Mouse (Mus musculus): ENCODE measurements around the gene Nat8.
"Not testable (repeated sequence)": the region's sequence is repeated elsewhere in the genome, so short reads cannot be mapped to it uniquely, and the experiment has no call there.

Gene Nat8

GRCm38 (mm10) chr6:85835104-85835503 lies 3.2 kb upstream of the Nat8 start:
- DNase-seq, result not testable (repeated sequence)

GRCm38 (mm10) chr6:85834504-85835100 lies 2.7 kb upstream of the Nat8 start:
- not testable (repeated sequence) for DNase-seq

DNA sequence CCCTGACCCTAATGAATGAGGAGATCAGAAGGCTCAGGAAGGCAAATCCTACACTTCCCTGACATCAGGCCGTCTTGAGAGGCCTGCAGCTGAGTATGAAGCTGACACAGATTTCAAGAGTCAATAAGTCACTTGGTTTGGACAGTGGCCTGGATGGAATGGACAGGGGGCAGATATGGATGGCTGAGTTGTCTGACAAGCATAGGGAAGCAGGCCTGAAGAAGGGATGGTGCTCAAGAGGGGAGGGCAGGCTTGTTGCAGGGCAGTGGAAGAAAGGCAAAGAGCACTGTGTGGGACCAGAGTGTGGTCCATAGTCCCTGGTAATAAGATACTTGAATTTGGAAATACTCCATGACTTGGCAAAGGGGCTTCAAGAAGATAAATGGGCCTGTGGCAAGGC lies 2.4 kb downstream of the Nat8 start:
- no peak for DNase-seq

- DNase-seq, result no peak
Measured at GRCm38 (mm10) chr6:85825886-85826285, 6.0 kb downstream of the Nat8 start.

DNA sequence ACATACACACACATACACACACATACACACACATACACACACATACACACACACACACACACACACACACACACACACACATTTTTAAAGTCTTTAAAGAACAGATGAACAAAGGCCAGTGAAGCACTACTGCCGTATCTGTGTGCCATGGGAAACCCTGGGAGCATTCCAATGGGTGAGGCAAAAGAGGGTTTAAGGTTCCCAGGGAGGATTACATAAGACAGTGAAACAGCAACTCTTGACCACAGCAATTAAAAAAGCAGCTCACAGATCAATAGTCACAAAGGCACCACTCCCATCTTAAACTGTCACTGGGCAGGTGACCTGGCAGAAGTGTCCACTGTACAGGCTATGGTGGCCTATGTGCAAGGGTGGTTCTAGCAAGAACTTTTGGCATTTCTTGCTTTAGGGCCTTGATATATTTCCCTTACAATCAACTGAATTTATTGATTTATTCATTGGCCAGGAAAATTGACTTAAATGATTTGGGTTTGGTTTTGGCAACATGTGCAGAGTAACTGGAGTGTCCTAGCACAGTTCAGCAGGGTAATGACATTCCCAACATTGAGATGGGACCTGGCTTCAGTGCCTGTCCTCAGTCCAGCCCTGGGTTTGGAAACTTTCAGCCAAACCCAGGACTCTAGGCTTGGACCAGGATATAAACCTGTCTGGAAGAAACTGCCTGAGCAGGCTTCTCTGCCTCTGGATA lies 8.3 kb downstream of the Nat8 start:
- DNase-seq, result no peak

DNA sequence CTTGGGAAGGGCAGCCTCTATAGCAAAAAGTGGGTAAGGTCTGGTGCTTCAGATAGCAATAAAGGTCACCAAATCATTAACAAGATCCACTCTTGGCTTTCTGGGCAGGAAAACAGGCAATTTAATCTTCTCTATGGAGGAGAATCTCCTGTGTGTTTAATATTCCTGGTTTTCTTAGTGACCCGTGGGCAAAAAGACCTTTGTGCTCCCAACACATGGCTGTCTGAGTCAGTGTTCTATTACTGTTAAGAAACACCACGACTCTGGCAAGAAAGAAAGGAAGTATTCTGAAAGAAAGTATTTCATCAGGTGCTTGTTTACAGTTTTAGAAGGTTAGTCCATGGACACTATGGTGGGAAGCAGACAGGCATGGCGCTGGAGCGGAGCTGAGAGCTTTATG lies 9.6 kb downstream of the Nat8 start:
- no peak for DNase-seq

DNA sequence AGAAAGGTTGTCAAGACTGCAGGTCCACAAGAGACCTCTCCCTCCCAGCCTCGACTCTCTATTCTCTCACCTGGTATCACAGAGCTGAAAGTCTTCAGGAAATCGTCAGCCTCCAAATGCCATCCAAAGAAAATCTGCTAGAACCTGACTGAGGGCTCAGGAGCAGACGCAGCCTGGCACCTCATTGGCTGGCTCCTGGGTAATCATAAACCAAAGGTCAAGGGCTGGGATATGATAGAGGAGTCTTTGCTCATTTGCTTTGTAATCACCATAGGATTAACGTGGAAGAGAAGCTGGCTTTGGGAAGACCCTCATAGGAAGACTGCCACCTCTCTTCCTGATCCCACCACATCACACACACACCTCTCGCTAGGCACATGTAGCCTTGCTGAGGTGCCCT lies 11.0 kb downstream of the Nat8 start, which contains the start of the genes Nat8f6 and Nat8f5:
TSS of gene Nat8f6 (minus strand) at position 118 of the 400 bp plus-strand sequence.
TSS of gene Nat8f5 (minus strand) at position 136 of the 400 bp plus-strand sequence.
- no peak for DNase-seq

GRCm38 (mm10) chr6:85818338-85818737 lies 13.5 kb downstream of the Nat8 start:
- DNase-seq, result no peak

DNA sequence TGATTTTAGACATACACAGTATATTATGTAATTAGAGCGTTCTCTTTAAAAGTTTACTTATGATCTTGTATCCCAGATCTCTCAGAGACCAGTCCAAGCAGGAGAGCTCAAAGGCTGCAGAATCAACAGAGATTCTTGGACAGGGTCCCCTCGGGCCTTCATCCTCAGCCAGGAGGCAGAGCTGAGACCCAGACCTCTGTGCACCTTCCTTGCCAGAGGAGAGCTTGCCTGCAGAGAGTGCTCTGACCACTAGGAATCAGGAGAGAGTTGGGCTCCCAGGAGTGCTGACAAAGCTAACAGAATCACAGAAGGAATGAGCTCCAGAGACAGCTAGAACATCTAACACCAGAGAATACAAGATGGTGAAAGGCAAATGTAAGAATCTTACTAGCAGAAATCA lies 18.5 kb downstream of the Nat8 start:
- no peak for DNase-seq

GRCm38 (mm10) chr6:85810942-85811537 lies 20.8 kb downstream of the Nat8 start:
- not testable (repeated sequence) for DNase-seq

- DNase-seq, result not testable (repeated sequence)
Measured at GRCm38 (mm10) chr6:85810514-85810913, 21.4 kb downstream of the Nat8 start.

GRCm38 (mm10) chr6:85809784-85810183 lies 22.1 kb downstream of the Nat8 start:
- DNase-seq, result not testable (repeated sequence)

DNA sequence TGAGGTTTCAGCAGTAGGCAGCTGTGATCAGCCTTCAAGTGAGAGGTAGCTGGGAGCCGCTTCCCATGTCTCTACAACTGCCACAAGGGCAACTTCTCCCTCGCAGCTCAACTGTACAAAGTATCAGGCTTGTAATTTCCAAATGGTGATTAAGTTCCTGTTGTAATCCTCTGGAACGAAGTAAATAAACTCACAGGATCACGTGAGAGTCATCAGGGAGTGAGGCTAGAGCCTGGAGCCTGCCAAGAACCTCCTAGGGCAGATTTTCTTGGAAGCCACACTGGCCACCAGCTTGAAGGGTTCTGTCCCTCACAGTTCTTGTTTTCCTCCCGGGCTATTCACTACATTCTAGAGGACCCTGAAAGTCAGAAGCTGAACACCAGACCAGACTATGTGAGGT lies 28.7 kb downstream of the Nat8 start:
- not testable (repeated sequence) for DNase-seq

All from thymus, postnatal 14 days (tissue).